Mouse (Mus musculus) inflammation-experienced regulatory T-cells, adult 6 months (primary cell): Measurements from ENCODE around the gene Rnf10. TPM values are rescaled to one million over a fixed set of nuclear protein-coding genes. Genes with fewer than 3 reads are reported as not detected.
"Not testable (repeated sequence)": the region's sequence is repeated elsewhere in the genome, so short reads cannot be mapped to it uniquely, and the experiment has no call there.

Experiments used
- ATAC-seq: one replicate; pipeline ENCODE4 v1.8.0; 2017
- polyA plus RNA-seq, 3 experiments: library from polyadenylated mRNA; unstranded; fragments of 100-300 nt; shearing (Covaris generic); gene quantifications; one replicate each; pipeline ENCODE4 v1.2.1; 2017

The Rnf10 gene
- polyA plus RNA-seq: 10 to 100 TPM; 29.8 to 37.7 (median 35.6) TPM

DNA sequence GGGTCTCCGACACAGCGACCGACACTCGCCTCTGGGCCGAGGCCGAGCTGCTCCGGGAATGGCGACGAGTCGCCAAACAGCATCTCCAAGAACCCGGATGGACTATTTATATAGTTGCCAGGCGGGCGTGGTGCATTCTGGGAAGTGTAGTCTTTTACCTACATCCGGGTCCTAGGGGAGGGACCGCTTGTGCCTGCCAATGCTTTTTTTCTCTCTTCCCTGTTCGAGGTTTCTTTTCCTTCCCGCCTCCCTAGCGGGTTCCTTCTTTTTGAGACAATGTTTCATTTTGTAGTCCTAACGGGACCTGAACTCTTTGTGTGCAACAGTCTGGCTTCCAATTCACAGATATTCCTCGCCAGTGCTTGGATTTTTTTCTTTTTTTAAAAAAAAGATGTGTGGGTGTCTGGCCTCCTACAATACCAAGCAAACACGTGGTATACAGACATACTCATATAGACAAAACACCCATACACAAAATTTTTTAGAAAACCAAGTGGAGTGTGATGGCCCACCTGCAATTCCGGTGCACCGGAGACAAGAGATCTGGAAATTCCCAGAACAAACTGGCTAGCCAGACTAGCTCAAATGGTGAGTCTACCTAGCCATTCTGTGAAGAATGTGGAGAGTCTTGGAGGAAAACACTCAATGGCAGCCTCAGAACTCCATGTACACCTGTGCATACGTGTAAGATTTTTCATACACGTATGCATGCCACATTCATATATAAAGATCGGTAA lies at the start of gene Rnf10:
TSS of gene Rnf10 (minus strand) at position 87 of the 737 bp plus-strand sequence.
- peak; percentile 81 for ATAC-seq

DNA sequence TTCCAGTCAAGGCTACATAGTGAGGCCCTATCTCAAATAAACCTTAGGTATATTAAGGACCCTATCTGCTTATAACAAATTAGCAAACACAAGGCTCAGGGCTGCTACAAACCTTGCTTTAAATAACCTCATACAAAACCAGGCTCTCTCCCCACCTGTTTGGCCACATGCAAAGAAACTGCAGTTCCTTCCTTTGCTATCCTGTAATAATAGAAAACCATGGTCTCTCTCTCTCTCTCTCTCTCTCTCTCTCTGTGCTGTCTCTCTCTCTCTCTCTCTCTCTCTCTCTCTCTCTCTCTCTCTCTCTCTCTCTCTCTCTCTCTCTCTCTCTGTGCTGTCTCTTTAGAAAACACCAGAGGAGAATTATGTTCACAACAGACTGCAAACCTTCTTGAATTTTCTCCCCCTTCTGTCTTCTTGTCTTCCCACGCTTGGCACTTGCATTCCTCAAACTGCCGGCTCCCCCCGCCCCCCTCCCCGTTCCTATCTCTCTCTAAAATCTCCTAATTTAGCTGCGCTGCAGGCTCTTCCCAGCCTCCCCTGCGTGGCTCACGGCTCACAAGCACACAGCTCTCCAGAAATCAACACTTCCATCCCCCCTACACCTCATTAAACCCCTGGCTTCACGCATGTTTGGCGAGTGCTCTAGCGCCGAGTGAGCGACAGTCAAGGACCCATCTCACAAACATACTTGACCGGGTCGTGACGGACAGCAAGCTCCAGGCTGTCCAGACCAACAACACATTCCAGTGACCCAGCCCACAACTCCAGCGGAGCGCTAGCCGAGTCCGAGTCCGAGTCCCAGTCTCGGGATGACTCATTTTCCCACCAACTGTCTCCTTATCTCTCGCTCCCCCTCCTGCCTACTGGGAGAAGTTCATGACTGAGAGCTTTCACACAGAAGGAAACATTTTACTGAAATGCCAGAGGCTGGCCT lies 46.6 kb upstream of the Rnf10 start:
- peak; percentile 41 for ATAC-seq

- ATAC-seq: no peak
Observed at GRCm38 (mm10) chr5:115317645-115318328, 45.1 kb upstream of the Rnf10 start.

DNA sequence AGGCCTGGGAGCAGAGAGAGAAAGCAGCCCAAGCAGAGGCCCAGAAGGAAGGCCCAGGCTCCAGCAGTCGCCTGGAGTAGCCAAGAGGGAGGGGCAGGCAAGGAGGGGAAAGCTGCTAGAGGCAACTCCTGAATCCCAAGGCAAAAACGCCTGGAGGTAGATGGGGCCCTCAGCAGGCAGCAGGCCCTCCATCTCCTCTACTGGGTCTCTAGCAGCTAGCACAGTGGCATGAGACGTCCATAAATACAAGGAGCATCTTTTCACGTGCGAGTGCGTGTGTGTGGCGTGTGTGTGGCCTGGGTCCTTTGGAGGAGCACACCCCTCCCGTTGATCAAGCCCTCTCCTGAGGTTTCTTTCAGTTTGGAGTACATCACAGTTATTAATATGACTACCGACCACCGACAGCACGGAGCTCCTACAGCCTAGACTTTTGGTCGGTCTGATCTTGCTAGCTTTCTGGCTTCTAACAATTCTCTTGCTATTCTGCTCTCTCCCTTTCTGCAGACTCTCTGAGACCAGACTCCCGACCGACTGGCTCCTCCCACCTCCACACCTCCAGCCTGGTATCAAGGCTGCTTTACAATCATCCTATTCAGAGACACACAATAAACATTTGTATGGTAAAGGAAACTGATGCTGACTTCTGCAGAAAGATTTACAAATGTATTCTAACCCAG lies 44.4 kb upstream of the Rnf10 start:
- ATAC-seq: no peak

- ATAC-seq: no peak
Observed at GRCm38 (mm10) chr5:115313668-115313943, 40.9 kb upstream of the Rnf10 start.

DNA sequence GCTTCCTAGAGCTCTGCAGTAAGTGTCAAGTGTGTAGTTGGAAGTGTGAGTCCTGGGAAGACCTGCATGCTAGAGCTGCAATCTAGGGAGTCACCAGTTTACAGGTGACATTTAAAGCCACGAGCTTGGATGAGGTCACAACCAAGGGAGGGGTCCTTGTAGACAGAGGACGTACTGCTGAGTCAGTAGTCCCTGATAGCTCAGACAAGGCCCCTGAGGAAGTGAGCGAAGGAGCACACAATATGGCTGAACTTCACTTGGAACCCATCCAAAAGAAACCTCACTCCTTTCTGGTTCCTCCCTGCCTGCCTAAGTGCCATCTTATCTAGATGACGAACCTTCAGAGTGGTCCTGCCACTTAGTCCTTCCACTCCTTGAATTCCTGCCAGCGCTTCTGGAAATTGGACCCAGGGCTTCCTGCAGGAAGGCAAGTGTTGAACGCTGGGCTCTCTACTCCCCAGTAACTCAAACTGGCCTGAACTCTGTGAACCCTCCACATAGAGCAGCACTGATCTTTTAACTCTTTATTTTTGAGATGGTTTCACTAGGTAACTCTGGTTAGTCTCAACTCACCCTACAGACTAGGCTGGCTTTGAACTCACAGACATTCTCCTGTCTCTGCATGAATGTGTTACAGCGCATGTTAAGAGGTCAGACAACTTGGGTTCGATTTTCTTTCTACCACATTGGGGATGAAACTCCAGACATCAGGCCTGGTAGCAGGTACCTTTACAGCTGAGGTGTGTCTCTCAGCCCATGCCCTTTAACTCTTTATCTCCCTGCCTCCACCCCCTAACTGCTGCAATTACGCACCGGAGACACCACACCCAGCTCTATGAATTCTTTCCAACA lies 40.3 kb upstream of the Rnf10 start:
- ATAC-seq: no peak

GRCm38 (mm10) chr5:115312354-115312753 lies 39.7 kb upstream of the Rnf10 start:
- ATAC-seq: no peak

GRCm38 (mm10) chr5:115302190-115302589 lies 29.5 kb upstream of the Rnf10 start:
- ATAC-seq: not testable (repeated sequence)

GRCm38 (mm10) chr5:115301615-115302014 lies 28.9 kb upstream of the Rnf10 start:
- no peak for ATAC-seq

DNA sequence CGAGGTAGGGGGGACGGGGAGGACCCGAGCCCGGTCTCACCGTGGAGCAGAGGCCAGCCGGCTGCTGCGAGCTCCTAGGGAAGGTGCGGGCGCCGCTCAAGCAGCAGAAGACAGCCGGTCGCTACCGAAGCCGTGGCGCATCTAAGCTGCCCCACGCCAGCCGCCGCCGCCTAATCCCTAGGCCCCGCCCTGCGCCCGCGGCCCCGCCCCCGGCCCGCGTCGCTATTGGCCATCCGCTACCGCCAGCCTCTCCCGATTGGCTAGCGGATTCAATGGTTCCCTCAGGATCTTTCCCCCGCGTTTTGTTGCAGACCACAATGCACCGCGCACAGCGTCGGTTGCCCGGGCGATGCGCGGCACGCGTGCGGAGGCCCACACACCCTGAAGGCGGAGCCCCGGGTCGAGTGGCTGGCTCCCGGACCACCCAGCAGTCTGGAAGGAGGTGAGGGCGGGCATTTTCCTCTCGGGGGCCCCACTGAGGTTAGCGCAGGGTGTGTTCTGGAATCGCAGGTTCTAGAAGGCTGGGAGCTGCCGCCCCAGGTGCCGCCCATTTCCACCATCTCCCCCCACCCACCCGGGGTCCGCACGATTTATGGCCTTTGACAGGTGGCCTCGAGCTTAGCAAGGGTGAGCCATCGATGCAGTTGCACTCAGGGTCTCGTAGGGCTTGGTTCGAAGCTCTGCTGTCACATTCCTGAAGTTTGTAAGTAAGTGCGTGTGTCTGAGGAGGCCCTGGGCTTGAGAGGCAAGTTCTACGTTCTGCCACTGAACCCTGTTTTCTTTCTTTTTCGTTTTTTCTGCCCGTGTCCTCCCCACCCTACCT lies 28.3 kb upstream of the Rnf10 start, which contains the start of gene Dynll1:
TSS of gene Dynll1 (minus strand) at position 208 of the 823 bp plus-strand sequence.
- peak; percentile 96 for ATAC-seq

- peak; percentile 48 for ATAC-seq
Observed at GRCm38 (mm10) chr5:115300035-115300744, 27.5 kb upstream of the Rnf10 start.

GRCm38 (mm10) chr5:115296347-115296746 lies 23.6 kb upstream of the Rnf10 start:
- no peak for ATAC-seq

DNA sequence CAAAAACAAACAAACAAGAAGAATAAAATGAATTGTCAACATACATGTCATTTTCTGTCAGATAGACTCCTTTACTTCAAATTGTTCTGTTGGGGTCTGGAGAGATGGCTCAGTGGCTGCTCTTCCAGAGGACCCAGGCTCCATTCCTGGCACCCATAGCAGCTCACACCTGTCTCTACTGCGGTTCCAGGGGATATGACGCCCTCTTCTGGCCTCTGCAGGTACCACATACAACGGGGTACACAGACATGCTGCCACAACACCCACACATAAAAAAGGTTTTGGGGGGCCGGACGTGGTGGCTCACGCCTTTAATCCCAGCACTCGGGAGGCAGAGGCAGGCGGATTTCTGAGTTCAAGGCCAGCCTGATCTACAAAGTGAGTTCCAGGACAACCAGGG lies 21.5 kb upstream of the Rnf10 start:
- no peak for ATAC-seq

DNA sequence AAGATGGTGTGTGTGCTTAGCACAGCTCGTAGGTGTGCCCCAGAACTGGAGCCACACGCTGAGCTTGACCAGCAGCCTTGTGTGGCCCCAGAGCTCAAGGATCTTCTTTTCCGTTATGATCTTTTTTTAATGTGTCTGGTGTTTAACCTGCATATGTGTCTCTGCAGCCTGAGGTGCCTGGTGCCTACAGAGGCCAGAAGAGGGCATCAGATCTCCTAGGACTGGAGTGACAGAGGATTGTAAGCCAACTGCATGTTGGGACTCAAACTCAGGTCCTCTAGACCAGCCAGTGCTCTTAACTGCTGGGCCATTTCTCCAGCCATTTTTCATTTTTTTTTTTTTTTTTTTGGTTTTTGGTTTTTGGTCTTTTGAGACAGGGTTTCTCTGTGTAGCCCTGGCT lies 12.0 kb upstream of the Rnf10 start:
- no peak for ATAC-seq

- ATAC-seq: no peak
Observed at GRCm38 (mm10) chr5:115280050-115280687, 7.5 kb upstream of the Rnf10 start.

- peak; percentile 89 for ATAC-seq
Observed at GRCm38 (mm10) chr5:115279226-115280049, 6.7 kb upstream of the Rnf10 start, which contains the start of gene Coq5. Gene Coq5 (plus strand): TSS chr5:115279666.

DNA sequence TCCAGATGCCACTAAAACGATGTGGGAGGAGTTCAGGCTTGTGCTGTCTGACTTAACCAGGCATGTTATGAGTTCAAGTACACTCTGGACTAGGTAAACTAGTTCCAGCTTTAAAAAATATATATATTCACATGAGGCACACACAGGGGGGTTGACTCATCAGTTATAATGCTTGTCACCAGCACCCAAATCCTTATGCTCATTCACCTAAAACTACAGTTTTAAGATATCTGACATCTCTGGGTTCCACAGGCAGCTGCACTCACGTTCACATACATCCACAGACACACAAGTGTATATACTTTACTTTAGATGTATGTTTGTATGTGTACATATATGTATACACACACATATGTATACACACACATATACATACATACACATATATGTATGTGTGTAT lies 6.1 kb upstream of the Rnf10 start:
- ATAC-seq: no peak

DNA sequence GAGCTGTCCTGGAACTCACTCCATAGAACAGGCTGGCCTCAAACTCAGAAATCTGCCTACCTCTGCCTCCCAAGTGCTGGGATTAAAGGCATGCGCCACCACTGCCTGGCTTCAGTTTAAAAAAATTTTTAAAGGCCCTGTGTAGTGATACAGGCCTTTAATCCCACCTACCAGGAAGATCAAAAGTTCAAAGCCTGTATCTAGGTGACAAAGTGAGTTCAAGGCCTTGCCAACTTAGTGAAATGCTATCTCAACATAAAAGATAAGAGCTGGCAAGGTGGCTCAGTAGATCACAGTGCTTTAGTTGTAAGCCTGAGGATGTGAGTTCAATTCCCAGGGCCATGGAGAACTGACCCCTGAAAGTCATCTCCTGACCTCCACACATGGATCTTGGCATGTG lies 5.4 kb upstream of the Rnf10 start:
- no peak for ATAC-seq
